Mouse (Mus musculus) adrenal gland, adult 18-20 months (tissue): ENCODE data around the gene 4930556J24Rik. TPM values are rescaled to one million over a fixed set of nuclear protein-coding genes. Genes with fewer than 3 reads are reported as not detected.
"Not testable (repeated sequence)": the region's sequence is repeated elsewhere in the genome, so short reads cannot be mapped to it uniquely, and the experiment has no call there.

Experiments
- DNase-seq, 2 experiments: peaks; one replicate each; pipeline ENCODE4 v3.0.0; 2021 to 2022; ENCODE audit warnings: low spot score in 2 of 2
- total RNA-seq, 2 experiments: library from RNA; stranded (reverse); gene quantifications; 1 replicate in 1 of 2; 2 replicates in 1 of 2; pipeline ENCODE4 v1.2.3; 2021

4930556J24Rik gene
- total RNA-seq, 2 experiments from 2014 or later: not detected

GRCm38 (mm10) chr11:3922731-3923130 lies 53.8 kb downstream of the 4930556J24Rik start:
- DNase-seq: no peak

GRCm38 (mm10) chr11:3922115-3922514 lies 54.5 kb downstream of the 4930556J24Rik start:
- DNase-seq: no peak

GRCm38 (mm10) chr11:3921281-3921850 lies 55.2 kb downstream of the 4930556J24Rik start:
- DNase-seq: peak in 1 of 2 experiments; percentile 46

DNA sequence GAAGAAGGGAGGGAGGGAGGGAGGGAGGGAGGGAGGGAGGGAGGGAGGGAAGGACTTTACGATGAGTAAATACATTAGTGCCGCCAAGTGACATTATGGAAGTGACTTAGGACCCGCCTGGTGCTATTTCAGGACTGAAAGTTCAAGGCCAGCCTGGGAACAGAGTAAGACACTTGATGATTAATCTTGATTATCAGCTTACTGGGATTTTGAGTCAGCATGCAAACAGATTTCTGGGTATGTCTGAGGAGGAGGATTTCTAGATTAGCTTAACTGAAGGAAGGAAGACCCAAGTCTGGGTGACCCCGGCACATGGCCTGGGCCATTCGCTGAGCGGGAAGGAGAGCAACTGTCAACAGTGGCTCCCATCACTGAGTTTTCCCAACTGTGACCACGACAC lies 56.1 kb downstream of the 4930556J24Rik start:
- no peak for DNase-seq

- DNase-seq: no peak
Measured at GRCm38 (mm10) chr11:3918738-3919137, 57.8 kb downstream of the 4930556J24Rik start.

DNA sequence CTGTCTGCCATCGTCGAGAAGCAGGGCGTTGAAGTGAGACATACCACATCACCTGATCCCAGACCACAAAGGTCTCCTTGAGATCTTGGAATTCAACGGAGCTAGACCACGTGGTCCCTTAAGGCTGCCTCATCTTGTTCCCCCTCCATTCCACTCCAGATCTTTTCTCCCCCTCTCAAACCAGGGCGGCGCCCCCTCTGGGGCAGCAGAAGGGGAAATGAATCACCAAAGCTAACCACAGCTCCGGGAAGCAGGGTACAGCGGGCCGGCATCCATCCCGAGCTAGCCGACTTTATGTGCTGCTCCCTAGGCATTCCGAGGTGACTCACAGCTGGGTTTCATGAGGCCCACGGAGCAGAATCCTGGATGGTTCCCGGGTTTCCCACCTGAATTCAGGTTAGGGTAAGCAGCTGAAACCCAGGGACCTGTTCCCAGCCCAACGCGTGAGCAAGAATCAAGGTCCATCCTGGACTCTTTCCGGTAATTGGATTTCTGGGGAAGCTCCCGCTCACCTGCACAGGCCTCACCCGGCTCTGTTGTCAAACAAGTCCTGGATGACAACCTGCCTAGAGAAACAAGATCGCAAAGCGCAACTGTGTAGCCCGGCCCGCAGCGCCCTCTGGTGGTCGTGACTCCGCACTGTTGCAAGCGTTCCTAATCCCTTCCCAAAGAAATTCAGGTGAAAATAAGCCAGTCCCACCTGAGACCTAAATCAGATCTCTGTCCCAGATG lies 62.3 kb downstream of the 4930556J24Rik start, which contains the start of gene Slc35e4:
TSS of gene Slc35e4 (minus strand) at position 556 of the 732 bp plus-strand sequence.
- DNase-seq: peak; percentile 86 to 88

GRCm38 (mm10) chr11:3913316-3914108 lies 63.1 kb downstream of the 4930556J24Rik start:
- peak; percentile 91 to 92 for DNase-seq

GRCm38 (mm10) chr11:3912875-3913271 lies 63.7 kb downstream of the 4930556J24Rik start:
- peak in 1 of 2 experiments; percentile 37 for DNase-seq

DNA sequence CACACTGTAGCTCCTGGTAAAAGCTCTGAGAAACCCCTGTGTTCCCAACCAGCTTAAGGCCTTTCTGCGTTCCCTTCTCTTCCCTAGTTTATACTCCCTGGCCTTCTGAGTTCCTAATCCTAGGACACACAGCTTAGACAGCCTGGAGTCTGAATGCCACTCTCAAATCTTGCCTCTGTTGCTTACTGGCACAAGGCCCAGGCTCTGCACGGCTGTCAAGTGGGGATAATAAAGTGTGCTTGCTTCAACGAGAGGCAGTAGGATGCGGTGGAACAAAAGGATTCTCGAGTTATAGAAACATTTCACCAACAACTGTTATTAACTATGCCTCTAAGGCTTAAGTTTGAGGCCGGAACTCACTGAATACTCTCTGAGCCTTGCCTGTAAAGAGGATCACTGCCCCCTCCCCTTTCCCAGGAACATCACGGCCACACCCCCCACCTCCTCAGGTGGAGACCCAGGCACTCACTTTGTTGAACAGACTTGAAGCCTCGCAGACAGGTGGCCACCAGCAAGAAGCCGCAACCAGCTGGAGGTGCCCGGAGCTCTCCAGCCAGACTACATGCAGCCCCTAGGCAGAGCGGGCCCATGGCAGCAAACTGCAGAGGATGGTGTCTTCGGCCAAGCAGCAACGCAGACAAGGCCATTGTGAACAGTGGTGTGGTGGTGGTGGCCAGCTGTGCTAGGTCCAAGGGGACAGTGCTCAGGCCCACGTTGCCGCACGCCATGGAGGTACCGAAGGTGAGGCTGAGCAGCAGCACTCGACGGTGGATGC lies 64.3 kb downstream of the 4930556J24Rik start:
- no peak for DNase-seq

- not testable (repeated sequence) for DNase-seq
Measured at GRCm38 (mm10) chr11:3911440-3911839, 65.1 kb downstream of the 4930556J24Rik start.

GRCm38 (mm10) chr11:3910513-3911310 lies 65.9 kb downstream of the 4930556J24Rik start:
- DNase-seq: no peak

DNA sequence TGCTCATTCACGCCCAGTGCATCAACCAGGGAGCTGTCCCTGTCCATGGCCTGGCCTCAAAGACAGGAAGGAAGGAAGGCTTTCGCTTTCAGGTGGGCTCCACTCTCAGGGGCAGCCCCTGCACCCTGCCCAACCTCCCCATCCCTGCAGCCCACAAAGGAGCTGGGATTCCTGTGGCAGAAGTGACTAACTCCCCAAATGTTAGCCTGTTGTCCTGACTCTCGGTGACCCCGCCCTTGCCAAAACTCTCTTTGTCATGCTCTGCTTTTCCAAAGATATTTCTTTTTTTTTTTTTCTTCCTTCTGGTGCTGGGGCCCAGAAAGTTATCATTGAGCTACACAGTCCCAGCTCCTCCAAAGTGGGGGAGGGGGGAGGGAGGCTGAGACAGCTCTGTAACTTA lies 67.3 kb downstream of the 4930556J24Rik start:
- DNase-seq: no peak

- no peak for DNase-seq
Measured at GRCm38 (mm10) chr11:3905446-3905845, 71.1 kb downstream of the 4930556J24Rik start.

- DNase-seq: no peak
Measured at GRCm38 (mm10) chr11:3904673-3905072, 71.9 kb downstream of the 4930556J24Rik start.

- DNase-seq: peak in 1 of 2 experiments; percentile 60
Measured at GRCm38 (mm10) chr11:3903046-3903445, 73.5 kb downstream of the 4930556J24Rik start.

DNA sequence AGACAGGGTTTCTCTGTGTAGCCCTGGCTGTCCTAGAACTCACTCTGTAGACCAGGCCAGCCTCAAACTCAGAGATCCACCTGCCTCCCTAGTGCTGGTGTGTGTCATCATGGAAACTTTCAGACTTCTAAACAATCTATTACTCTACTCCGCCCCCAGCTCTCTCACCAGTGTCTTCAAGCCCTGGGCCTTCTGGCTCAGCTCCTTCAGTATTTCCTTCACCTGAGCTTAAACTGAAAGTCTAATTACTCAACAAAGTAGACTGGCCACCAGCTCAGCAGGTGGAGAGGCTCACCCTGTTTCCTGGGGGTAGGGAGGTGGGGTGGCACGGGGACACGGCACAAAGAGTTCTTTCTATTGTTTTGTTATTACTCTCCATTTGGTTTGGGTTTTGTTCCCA lies 74.1 kb downstream of the 4930556J24Rik start:
- no peak for DNase-seq

GRCm38 (mm10) chr11:3900296-3900695 lies 76.3 kb downstream of the 4930556J24Rik start:
- no peak for DNase-seq

DNA sequence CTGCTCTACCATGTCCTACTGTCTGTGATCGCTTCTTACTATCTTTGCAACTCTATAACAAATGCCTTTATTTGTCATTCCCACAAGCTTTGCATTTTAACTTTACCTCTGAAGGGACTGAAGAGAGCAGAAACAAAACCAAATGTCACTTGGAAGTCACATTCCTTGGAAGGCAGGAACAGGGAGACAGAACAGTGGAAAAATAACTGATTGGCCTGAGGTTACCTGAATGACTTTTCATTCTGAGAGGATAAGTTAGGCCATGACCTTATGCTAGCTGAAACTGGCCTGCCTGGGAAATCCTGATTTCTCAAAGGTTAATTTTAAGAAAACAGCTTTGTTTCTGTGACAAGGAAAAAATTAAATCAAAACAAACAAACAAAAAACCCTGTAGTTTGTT lies 80.6 kb downstream of the 4930556J24Rik start:
- DNase-seq: no peak

DNA sequence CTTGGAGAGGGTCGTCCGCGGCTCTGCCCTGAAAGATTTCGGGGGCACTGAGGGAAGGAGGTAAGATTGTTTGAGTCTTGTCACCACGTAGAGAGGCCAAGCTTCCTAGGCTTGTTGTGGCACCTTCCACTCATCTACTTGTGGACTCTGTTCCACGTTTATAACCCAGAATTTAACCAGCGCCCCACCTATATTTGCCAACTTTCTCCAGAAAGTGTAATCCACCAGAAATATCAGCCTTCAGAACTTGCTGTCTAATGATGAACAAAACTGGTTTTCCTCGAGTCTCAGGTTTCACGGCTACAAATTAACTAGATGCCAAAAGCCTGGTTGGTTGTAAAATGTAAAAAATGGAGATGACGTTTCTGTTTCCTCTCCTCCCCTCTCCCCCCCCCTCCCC lies 81.1 kb downstream of the 4930556J24Rik start:
- DNase-seq: no peak
